Mouse (Mus musculus) midbrain, embryonic 11.5 days (tissue): Measurements from ENCODE around the gene Orai2. TPM values are rescaled to one million over a fixed set of nuclear protein-coding genes. Genes with fewer than 3 reads are reported as not detected.

Source experiments
- ATAC-seq: fragments of 200-750 bp; cut with Nextera tagmentation; 2 replicates; pipeline ENCODE4 v1.8.0; 2017; ENCODE audit warnings: moderate TSS enrichment, moderate library complexity; ENCODE audit not compliant: low FRiP score
- DNase-seq: peaks from one replicate; pipeline ENCODE4 v3.0.0; 2015; ENCODE audit warnings: low spot score; ENCODE audit errors: missing footprints
- H3K27ac ChIP-seq: fragments of 300-500 bp; sonication (generic); 2 replicates; pipeline ENCODE4 v1.5.1; 2014; ENCODE audit warnings: low read depth, low read length
- H3K27me3 ChIP-seq: fragments of 300-500 bp; sonication (generic); 2 replicates; pipeline ENCODE4 v1.6.1; 2014; ENCODE audit warnings: mild to moderate bottlenecking, low read length, moderate library complexity, mixed read lengths; ENCODE audit not compliant: control insufficient read depth, insufficient read depth
- H3K36me3 ChIP-seq: fragments of 300-500 bp; sonication (generic); 2 replicates; pipeline ENCODE4 v1.6.1; 2014; ENCODE audit warnings: mild to moderate bottlenecking, low read length, moderate library complexity, mixed read lengths; ENCODE audit not compliant: control insufficient read depth, insufficient read depth
- H3K4me1 ChIP-seq: fragments of 300-500 bp; sonication (generic); 2 replicates; pipeline ENCODE4 v1.6.1; 2014; ENCODE audit warnings: low read length; ENCODE audit not compliant: control insufficient read depth, insufficient read depth
- H3K4me2 ChIP-seq: fragments of 300-500 bp; sonication (generic); 2 replicates; pipeline ENCODE4 v1.6.1; 2014; ENCODE audit warnings: mild to moderate bottlenecking, moderate library complexity
- H3K4me3 ChIP-seq: fragments of 300-500 bp; sonication (generic); 2 replicates; pipeline ENCODE4 v1.5.1; 2014; ENCODE audit warnings: low read depth, low read length
- H3K9ac ChIP-seq: fragments of 300-500 bp; sonication (generic); 2 replicates; pipeline ENCODE4 v1.6.1; 2014; ENCODE audit warnings: low read length
- H3K9me3 ChIP-seq: fragments of 300-500 bp; sonication (generic); 2 replicates; pipeline ENCODE4 v1.6.1; 2016; ENCODE audit warnings: low read length; ENCODE audit not compliant: control insufficient read depth
- WGBS: fragments of 180-500 bp; shearing (Covaris S2); extraction: QIAGEN DNeasy Blood & Tissue Kit; methylation state at CpG from one replicate; pipeline ENCODE4 v1.1.7; 2014; 5-methylcytosine and 5-hydroxymethylcytosine counted together
- polyA plus RNA-seq: library from polyadenylated mRNA; unstranded; fragments of >200 nt; fragmentation: Nextera tagmentation; extraction: Ambion mirVana; gene quantifications from 2 replicates; pipeline ENCODE4 v1.2.1, GENCODE M21; 2014

Gene Orai2
- polyA plus RNA-seq, 1 experiment from 2014 or later = 8.5 TPM

GRCm38 (mm10) chr5:136144606-136145430 lies 25.7 kb downstream of the Orai2 start:
- DNase-seq (no peak), ATAC-seq (no peak)
- Histone ChIP-seq H3K36me3 (peaks cover 19% of the 10 kb centered on the region), H3K27me3 (no peaks in the 10 kb centered on the region), H3K9me3 (no peaks in the 10 kb centered on the region), H3K4me2 (no peak overlapping the region), H3K27ac (no peak overlapping the region), H3K9ac (no peak overlapping the region), H3K4me3 (no peak overlapping the region), H3K4me1 (no peaks in the 10 kb centered on the region)
- 80% methylated on average over 12 of the region's 12 CpGs for WGBS

GRCm38 (mm10) chr5:136143161-136143755 lies 27.3 kb downstream of the Orai2 start:
- no peak for ATAC-seq

GRCm38 (mm10) chr5:136142746-136143145 lies 27.8 kb downstream of the Orai2 start:
- H3K36me3 ChIP-seq = peaks cover 20% of the 10 kb centered on the region
- no peaks in the 10 kb centered on the region for H3K4me1 ChIP-seq
- H3K27ac ChIP-seq = no peak overlapping the region
- H3K9ac ChIP-seq = no peak overlapping the region
- H3K4me2 ChIP-seq = no peak overlapping the region
- no peak overlapping the region for H3K4me3 ChIP-seq
- ATAC-seq (no peak), DNase-seq (no peak)
- H3K27me3 ChIP-seq = no peaks in the 10 kb centered on the region
- WGBS = 87% methylated on average over 5 of the region's 5 CpGs
- H3K9me3 ChIP-seq = no peaks in the 10 kb centered on the region

More at GRCm38 (mm10) chr5:136143161-136143755, 27.3 kb downstream of the Orai2 start:
- no peaks in the 10 kb centered on the region for H3K9me3 ChIP-seq
- no peaks in the 10 kb centered on the region for H3K4me1 ChIP-seq
- H3K4me3 ChIP-seq = no peak overlapping the region
- no peak overlapping the region for H3K9ac ChIP-seq
- no peak overlapping the region for H3K27ac ChIP-seq
- no peak overlapping the region for H3K4me2 ChIP-seq
- peaks cover 20% of the 10 kb centered on the region for H3K36me3 ChIP-seq
- no peaks in the 10 kb centered on the region for H3K27me3 ChIP-seq
- 90% methylated on average over 6 of the region's 6 CpGs for WGBS
- DNase-seq = no peak

GRCm38 (mm10) chr5:136140057-136140482 lies 30.4 kb downstream of the Orai2 start:
- Histone ChIP-seq H3K27me3 (no peaks in the 10 kb centered on the region), H3K4me1 (peaks cover 5% of the 10 kb centered on the region), H3K9ac (no peak overlapping the region), H3K27ac (no peak overlapping the region), H3K9me3 (no peaks in the 10 kb centered on the region), H3K36me3 (peaks cover 20% of the 10 kb centered on the region), H3K4me2 (no peak overlapping the region), H3K4me3 (no peak overlapping the region)
- ATAC-seq (no peak), DNase-seq (no peak)
- 91% methylated on average over 10 of the region's 10 CpGs for WGBS

GRCm38 (mm10) chr5:136139393-136139792 lies 31.1 kb downstream of the Orai2 start:
- DNase-seq (no peak), ATAC-seq (no peak)
- H3K4me3 ChIP-seq = no peak overlapping the region
- H3K36me3 ChIP-seq = peaks cover 20% of the 10 kb centered on the region
- H3K4me1 ChIP-seq = peaks cover 10% of the 10 kb centered on the region
- H3K4me2 ChIP-seq = no peak overlapping the region
- no peaks in the 10 kb centered on the region for H3K27me3 ChIP-seq
- no peak overlapping the region for H3K9ac ChIP-seq
- H3K9me3 ChIP-seq = no peaks in the 10 kb centered on the region
- WGBS = 96% methylated on average over 13 of the region's 13 CpGs
- no peak overlapping the region for H3K27ac ChIP-seq

GRCm38 (mm10) chr5:136137658-136138274 lies 32.7 kb downstream of the Orai2 start:
- no peaks in the 10 kb centered on the region for H3K9me3 ChIP-seq
- no peak overlapping the region for H3K4me3 ChIP-seq
- DNase-seq (peak; percentile 89), ATAC-seq (no peak)
- 75% methylated on average over 13 of the region's 13 CpGs for WGBS
- H3K27me3 ChIP-seq = no peaks in the 10 kb centered on the region
- H3K4me1 ChIP-seq = peaks cover 10% of the 10 kb centered on the region
- H3K27ac ChIP-seq = no peak overlapping the region
- no peak overlapping the region for H3K4me2 ChIP-seq
- H3K9ac ChIP-seq = no peak overlapping the region
- H3K36me3 ChIP-seq = peaks cover 25% of the 10 kb centered on the region

- ATAC-seq = 0 out of 2 replicates have a peak, but pooled peaks have one; percentile 7
- peaks cover 23% of the 10 kb centered on the region for H3K36me3 ChIP-seq
- peaks cover 10% of the 10 kb centered on the region for H3K4me1 ChIP-seq
Observed at GRCm38 (mm10) chr5:136136292-136136990, 34.1 kb downstream of the Orai2 start.

GRCm38 (mm10) chr5:136135571-136136291 lies 34.8 kb downstream of the Orai2 start, which contains the start of the genes Lrwd1 and Alkbh4:
Lrwd1 (minus strand) TSS chr5:136136074.
Alkbh4 (plus strand) TSS chr5:136136146.
- peak; percentile 99 for DNase-seq
- Histone ChIP-seq H3K9me3 (no peaks in the 10 kb centered on the region), H3K27ac (no peak within 1 kb of the TSS), H3K4me1 (peaks cover 10% of the 10 kb centered on the region), H3K36me3 (peaks cover 18% of the 10 kb centered on the region), H3K27me3 (no peaks in the 10 kb centered on the region), H3K4me2 (peak within 1 kb of the TSS; percentile 73), H3K4me3 (peak within 1 kb of the TSS; percentile 73), H3K9ac (peak within 1 kb of the TSS; percentile 82)
- under 1% methylated on average over 60 of the region's 60 CpGs for WGBS
- peak; percentile 94 for ATAC-seq

More at GRCm38 (mm10) chr5:136136292-136136990, 34.1 kb downstream of the Orai2 start:
- no peak for DNase-seq
- Histone ChIP-seq H3K9ac (peak overlapping the region; percentile 66), H3K4me3 (peak overlapping the region; percentile 73), H3K9me3 (no peaks in the 10 kb centered on the region), H3K27ac (no peak overlapping the region), H3K4me2 (peak overlapping the region; percentile 73), H3K27me3 (no peaks in the 10 kb centered on the region)
- 10% methylated on average over 20 of the region's 20 CpGs for WGBS
